Mouse (Mus musculus): ENCODE results near the gene Theg. TPM values are rescaled to one million over a fixed set of nuclear protein-coding genes. Genes with fewer than 3 reads are reported as not detected.

The Theg gene
- total RNA-seq (2023), result 3.5 TPM in 1 of 4 replicates, not detected in the others

GRCm38 (mm10) chr10:79587061-79587751, at the start of gene Theg:
TSS of gene Theg (minus strand) at chr10:79587331.

GRCm38 (mm10) chr10:79613578-79614304, 26.6 kb upstream of the Theg start, which contains the start of gene C2cd4c:
TSS of gene C2cd4c (minus strand) at chr10:79614025.

GRCm38 (mm10) chr10:79554330-79555237, 32.5 kb downstream of the Theg start, which contains the start of gene Mier2:
TSS of gene Mier2 (minus strand) at chr10:79555199.

GRCm38 (mm10) chr10:79533126-79533911, 53.8 kb downstream of the Theg start, which contains the start of gene Plpp2:
TSS of gene Plpp2 (minus strand) at chr10:79533796.

Other genes with a start within 250 kb of the Theg start
- gene Vmn2r82, start 230.8 kb downstream of the Theg start, total RNA-seq (2023), result not detected in 4 replicates
- not detected in 4 replicates for gene Vmn2r83, start 118.6 kb downstream of the Theg start, total RNA-seq (2023)
- gene Plpp2, start 53.5 kb downstream of the Theg start, total RNA-seq (2023), result 2.9 to 3.5 TPM (median 3.1 TPM) in 4 replicates
- 42.9 to 51.2 TPM (median 44.5 TPM) in 4 replicates for gene Mier2, start 32.1 kb downstream of the Theg start, total RNA-seq (2023)
- gene C2cd4c, start 26.7 kb upstream of the Theg start, total RNA-seq (2023), result not detected in 4 replicates
- not detected in 4 replicates for gene Shc2, start 50.6 kb upstream of the Theg start, total RNA-seq (2023)
- not detected in 4 replicates for gene Odf3l2, start 58.4 kb upstream of the Theg start, total RNA-seq (2023)
- gene Madcam1, start 77.2 kb upstream of the Theg start, total RNA-seq (2023), result not detected in 4 replicates
- gene Tpgs1, start 82.0 kb upstream of the Theg start, total RNA-seq (2023), result 16.5 to 17.6 TPM (median 17.2 TPM) in 4 replicates
- gene Cdc34, start 94.9 kb upstream of the Theg start, total RNA-seq (2023), result 64.3 to 70.9 TPM (median 67.1 TPM) in 4 replicates
- 2.2 to 3.3 TPM (median 2.8 TPM) in 4 replicates for gene Gzmm, start 101.7 kb upstream of the Theg start, total RNA-seq (2023)
- 93.0 to 101 TPM (median 96.4 TPM) in 4 replicates for gene Bsg, start 117.2 kb upstream of the Theg start, total RNA-seq (2023)
- not detected in 4 replicates for gene Hcn2, start 129.3 kb upstream of the Theg start, total RNA-seq (2023)
- gene Polrmt, start 159.2 kb upstream of the Theg start, total RNA-seq (2023), result 61.1 to 82.7 TPM (median 70.9 TPM) in 4 replicates
- not detected in 4 replicates for gene Fgf22, start 167.7 kb upstream of the Theg start, total RNA-seq (2023)
- 47.4 to 62.4 TPM (median 56.4 TPM) in 4 replicates for gene Rnf126, start 179.6 kb upstream of the Theg start, total RNA-seq (2023)
- gene Fstl3, start 189.9 kb upstream of the Theg start, total RNA-seq (2023), result 1.5 to 3.1 TPM (median 1.8 TPM) in 4 replicates
- gene Prss57, start 203.6 kb upstream of the Theg start, total RNA-seq (2023), result not detected in 4 replicates
- 6.0 to 6.7 TPM (median 6.3 TPM) in 4 replicates for gene Palm, start 206.2 kb upstream of the Theg start, total RNA-seq (2023)
- not detected in 4 replicates for gene Misp, start 233.7 kb upstream of the Theg start, total RNA-seq (2023)